Mouse (Mus musculus) forebrain, embryonic 11.5 days (tissue): ENCODE measurements around the gene Serp2. TPM values are rescaled to one million over a fixed set of nuclear protein-coding genes. Genes with fewer than 3 reads are reported as not detected.

Source experiments
- ATAC-seq: fragments of 200-750 bp; cut with Nextera tagmentation; replicated peaks from 2 replicates; pipeline ENCODE4 v1.8.0; 2017; ENCODE audit warnings: moderate TSS enrichment; ENCODE audit not compliant: low FRiP score
- DNase-seq: peaks from one replicate; pipeline ENCODE4 v3.0.0-alpha.2; 2017; ENCODE audit warnings: low spot score
- H3K27ac ChIP-seq: fragments of 300-500 bp; sonication (generic); 2 replicates; pipeline ENCODE4 v1.5.1; 2014; ENCODE audit warnings: low read depth, low read length
- H3K27me3 ChIP-seq: fragments of 300-500 bp; sonication (generic); 2 replicates; pipeline ENCODE4 v1.6.1; 2014; ENCODE audit warnings: mild to moderate bottlenecking, low read length, mixed read lengths; ENCODE audit not compliant: control insufficient read depth, insufficient read depth
- H3K36me3 ChIP-seq: fragments of 300-500 bp; sonication (generic); 2 replicates; pipeline ENCODE4 v1.6.1; 2014; ENCODE audit warnings: mild to moderate bottlenecking, low read length, moderate library complexity, mixed read lengths; ENCODE audit not compliant: control insufficient read depth, insufficient read depth
- H3K4me1 ChIP-seq: fragments of 300-500 bp; sonication (generic); replicated peaks from 2 replicates; pipeline ENCODE4 v1.6.1; 2014; ENCODE audit warnings: low read length, mixed read lengths; ENCODE audit not compliant: control insufficient read depth, insufficient read depth
- H3K4me2 ChIP-seq: fragments of 300-500 bp; sonication (generic); 2 replicates; pipeline ENCODE4 v1.6.1; 2014; ENCODE audit warnings: low read depth, mild to moderate bottlenecking, low read length, moderate library complexity, mixed read lengths; ENCODE audit not compliant: severe bottlenecking
- H3K4me3 ChIP-seq: fragments of 300-500 bp; sonication (generic); 2 replicates; pipeline ENCODE4 v1.5.1; 2014; ENCODE audit warnings: low read depth, low read length
- H3K9ac ChIP-seq: fragments of 300-500 bp; sonication (generic); 2 replicates; pipeline ENCODE4 v1.6.1; 2014; ENCODE audit warnings: low read length
- H3K9me3 ChIP-seq: fragments of 300-500 bp; sonication (generic); 2 replicates; pipeline ENCODE4 v1.6.1; 2016; ENCODE audit warnings: low read length, mixed read lengths; ENCODE audit not compliant: control insufficient read depth
- WGBS: fragments of 180-500 bp; shearing (Covaris S2); extraction: QIAGEN DNeasy Blood & Tissue Kit; methylation state at CpG from one replicate; pipeline ENCODE4 v1.1.7; 2014; 5-methylcytosine and 5-hydroxymethylcytosine counted together
- polyA plus RNA-seq: library from polyadenylated mRNA; unstranded; fragments of >200 nt; fragmentation: Nextera tagmentation; extraction: Ambion mirVana; gene quantifications from 2 replicates; pipeline ENCODE4 v1.2.1, GENCODE M21; 2014

The Serp2 gene
- polyA plus RNA-seq, 1 experiment from 2014 or later, result 33.3 TPM

DNA sequence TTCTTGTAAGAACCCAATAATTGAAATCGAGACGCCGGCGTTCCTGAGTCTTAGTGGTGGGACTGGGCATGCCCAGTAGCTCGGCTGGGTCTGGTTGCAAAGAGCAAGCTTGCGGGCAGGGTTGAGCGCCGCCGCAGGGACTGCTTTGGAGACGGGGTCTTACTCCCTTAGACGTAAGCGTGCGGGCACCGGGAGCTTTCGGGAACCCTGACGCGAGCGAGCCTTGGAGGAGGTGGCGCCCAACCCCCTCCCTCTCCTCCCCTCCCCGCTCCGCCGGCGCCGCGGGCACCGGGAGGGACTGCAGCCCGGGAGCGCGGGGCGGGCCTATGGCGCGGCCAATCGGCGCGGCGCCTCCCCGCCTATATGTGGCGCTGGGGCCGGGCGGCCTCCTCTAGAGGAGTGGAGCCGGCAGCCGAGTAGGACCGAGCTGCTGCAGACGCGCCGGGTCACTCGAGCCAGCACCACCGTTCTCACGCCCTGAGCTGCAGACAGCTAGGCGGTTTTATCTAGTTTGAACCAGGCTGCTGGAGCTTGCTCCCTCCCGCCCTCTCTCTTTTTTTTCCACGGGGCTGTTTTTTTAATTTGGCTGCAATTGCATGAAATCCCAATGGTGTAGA, 52.5 kb downstream of the Serp2 start:
- H3K4me3 ChIP-seq, result peak overlapping the region; percentile 73
- H3K36me3 ChIP-seq, result peaks cover 6% of the 10 kb centered on the region; the same call in 1 of the 2 replicates
- H3K27me3 ChIP-seq, result no peaks in the 10 kb centered on the region
- DNase-seq, result peak; percentile 97
- H3K27ac ChIP-seq, result peak overlapping the region; percentile 100
- peak overlapping the region; percentile 78 for H3K4me2 ChIP-seq
- H3K9ac ChIP-seq, result peak overlapping the region; percentile 99
- ATAC-seq, result peak; percentile 92
- no peaks in the 10 kb centered on the region for H3K9me3 ChIP-seq
- under 1% methylated on average over 46 of the region's 52 CpGs for WGBS
- peaks cover 3% of the 10 kb centered on the region for H3K4me1 ChIP-seq

DNA sequence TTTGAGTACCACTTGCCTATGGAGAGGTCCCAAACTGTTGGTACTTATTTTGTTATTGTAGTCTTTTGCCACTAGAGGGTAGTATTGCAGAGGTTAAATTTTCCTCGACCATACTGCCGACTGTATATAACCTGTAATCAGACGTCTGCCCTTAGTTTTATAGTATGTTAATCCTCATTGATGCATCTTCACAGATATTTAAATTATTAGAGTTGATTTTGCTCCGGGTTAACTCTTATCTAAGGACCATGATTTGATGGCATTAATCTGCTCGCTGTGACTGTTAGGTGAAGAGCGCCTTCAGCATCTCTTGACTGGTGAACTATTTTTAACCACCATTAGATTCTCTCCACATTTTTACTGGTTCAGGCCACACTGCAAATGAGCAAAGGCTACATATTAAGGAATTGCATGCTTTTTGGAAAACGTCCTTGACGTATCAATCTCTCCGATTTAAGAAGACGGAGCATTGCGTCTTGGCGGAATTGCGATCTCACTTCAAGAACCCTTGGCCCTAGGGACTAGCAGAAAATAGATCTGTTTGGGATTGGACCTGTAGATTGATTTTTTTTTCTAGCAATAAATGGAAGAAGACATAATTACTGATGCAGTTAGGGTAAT, 53.3 kb downstream of the Serp2 start:
- ATAC-seq (no peak), DNase-seq (no peak)
- H3K9me3 ChIP-seq, result no peaks in the 10 kb centered on the region
- H3K4me3 ChIP-seq, result peak overlapping the region; percentile 73
- H3K4me2 ChIP-seq, result peak overlapping the region; percentile 78
- peaks cover 3% of the 10 kb centered on the region for H3K4me1 ChIP-seq
- peak overlapping the region; percentile 99; the same call in 1 of the 2 replicates for H3K9ac ChIP-seq
- peak overlapping the region; percentile 100; the same call in 1 of the 2 replicates for H3K27ac ChIP-seq
- WGBS, result 6% methylated on average over 13 of the region's 13 CpGs
- H3K36me3 ChIP-seq, result peaks cover 6% of the 10 kb centered on the region; the same call in 1 of the 2 replicates
- H3K27me3 ChIP-seq, result no peaks in the 10 kb centered on the region

DNA sequence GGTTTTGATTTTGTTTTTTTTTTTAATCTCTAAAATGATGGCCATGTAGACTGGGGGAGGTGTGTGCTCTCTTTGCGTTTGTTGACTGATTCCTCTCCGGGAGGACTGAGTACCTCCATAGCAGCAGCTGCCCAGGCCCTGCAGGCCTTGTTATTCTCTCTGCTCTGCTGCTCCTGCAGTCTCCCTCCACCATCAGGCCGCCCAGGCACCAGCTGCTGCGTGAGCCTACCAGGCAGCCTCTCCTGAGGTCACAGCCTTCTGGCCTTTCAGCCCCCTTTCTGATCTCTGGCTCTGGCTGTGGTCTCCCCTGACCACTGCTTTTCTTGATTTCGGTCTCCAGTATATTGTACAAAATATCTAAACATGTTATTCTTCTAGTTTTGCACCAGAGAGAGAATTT, 56.7 kb downstream of the Serp2 start:
- H3K27ac ChIP-seq, result no peak overlapping the region
- no peak overlapping the region for H3K4me2 ChIP-seq
- H3K36me3 ChIP-seq, result no peaks in the 10 kb centered on the region
- DNase-seq, result no peak
- H3K9me3 ChIP-seq, result no peaks in the 10 kb centered on the region
- WGBS, result 45% methylated on average over 5 of the region's 5 CpGs
- H3K4me1 ChIP-seq, result peaks cover 3% of the 10 kb centered on the region
- no peak overlapping the region for H3K9ac ChIP-seq
- no peak for ATAC-seq
- H3K4me3 ChIP-seq, result no peak overlapping the region
- H3K27me3 ChIP-seq, result no peaks in the 10 kb centered on the region

DNA sequence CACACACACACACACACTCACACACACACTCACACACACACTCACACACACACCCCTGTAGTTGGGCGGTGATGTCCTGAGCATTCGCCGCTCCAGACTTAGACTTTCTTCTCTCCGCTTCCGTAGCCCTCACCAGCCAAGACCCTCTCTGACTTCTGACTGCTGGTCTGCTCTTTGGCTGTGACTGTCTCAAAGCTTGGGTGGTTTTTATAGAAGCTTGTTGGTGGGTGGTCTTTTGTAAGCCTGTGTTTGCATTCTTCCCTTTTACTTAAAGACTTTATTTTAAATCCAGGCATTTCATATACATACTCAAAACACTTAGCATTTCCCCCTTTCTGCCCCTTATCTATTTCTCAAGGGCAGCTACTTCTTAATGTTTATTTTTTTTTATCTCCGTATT, 57.2 kb downstream of the Serp2 start:
- no peaks in the 10 kb centered on the region for H3K27me3 ChIP-seq
- no peaks in the 10 kb centered on the region for H3K36me3 ChIP-seq
- no peak overlapping the region for H3K27ac ChIP-seq
- no peak overlapping the region for H3K9ac ChIP-seq
- WGBS, result 93% methylated on average over 6 of the region's 6 CpGs
- H3K9me3 ChIP-seq, result no peaks in the 10 kb centered on the region
- ATAC-seq (no peak), DNase-seq (no peak)
- H3K4me1 ChIP-seq, result peaks cover 3% of the 10 kb centered on the region
- no peak overlapping the region for H3K4me3 ChIP-seq
- no peak overlapping the region for H3K4me2 ChIP-seq

DNA sequence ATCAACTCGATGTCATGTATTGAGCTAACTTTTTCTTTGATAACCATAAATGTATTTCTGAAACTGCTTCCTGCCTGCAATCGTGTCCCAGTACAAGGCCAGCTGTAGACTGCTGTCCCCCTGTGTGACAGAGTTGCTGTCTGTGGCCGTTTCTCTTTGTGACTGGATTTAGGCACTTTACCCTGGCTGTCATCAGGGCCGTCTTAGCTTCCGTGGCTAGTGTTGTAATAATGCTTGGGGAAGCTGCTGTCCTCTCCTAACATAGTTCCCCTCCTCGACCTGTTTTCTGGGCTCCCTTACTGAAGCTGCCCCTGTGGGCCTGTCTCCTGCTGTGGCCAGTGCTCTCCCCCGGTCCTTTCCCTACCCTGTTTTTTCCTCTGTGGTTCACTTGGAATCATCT, 58.5 kb downstream of the Serp2 start:
- Histone ChIP-seq H3K9me3 (no peaks in the 10 kb centered on the region), H3K4me1 (no peaks in the 10 kb centered on the region; the same call in 1 of the 2 replicates), H3K4me3 (no peak overlapping the region), H3K36me3 (no peaks in the 10 kb centered on the region), H3K4me2 (no peak overlapping the region), H3K27me3 (no peaks in the 10 kb centered on the region), H3K27ac (no peak overlapping the region), H3K9ac (no peak overlapping the region)
- no peak for ATAC-seq
- DNase-seq, result no peak
- 75% methylated on average over 7 of the region's 7 CpGs for WGBS

DNA sequence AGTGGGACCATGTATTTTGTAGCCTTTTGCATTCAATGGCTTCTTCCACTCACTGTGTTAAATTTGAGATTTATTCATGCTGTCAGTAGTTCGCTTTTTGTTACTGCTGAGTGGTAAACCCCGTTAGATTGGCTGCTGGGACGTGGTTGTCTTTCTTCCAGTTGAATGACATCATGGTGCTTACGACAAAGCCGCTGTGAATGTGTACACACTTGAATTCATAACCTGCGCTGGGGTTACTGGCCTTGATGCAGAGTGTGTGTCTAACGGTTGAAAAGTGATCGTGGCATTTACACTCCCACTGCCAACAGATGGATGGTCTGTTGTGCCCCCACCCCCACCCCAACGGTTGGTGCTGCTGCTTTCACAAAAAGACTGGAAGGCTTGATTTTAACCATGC, 59.5 kb downstream of the Serp2 start:
- Histone ChIP-seq H3K27me3 (no peaks in the 10 kb centered on the region), H3K9ac (no peak overlapping the region), H3K9me3 (no peaks in the 10 kb centered on the region), H3K4me3 (no peak overlapping the region), H3K36me3 (no peaks in the 10 kb centered on the region), H3K4me2 (no peak overlapping the region), H3K27ac (no peak overlapping the region), H3K4me1 (no peaks in the 10 kb centered on the region; the same call in 1 of the 2 replicates)
- ATAC-seq, result no peak
- no peak for DNase-seq
- 60% methylated on average over 9 of the region's 9 CpGs for WGBS

DNA sequence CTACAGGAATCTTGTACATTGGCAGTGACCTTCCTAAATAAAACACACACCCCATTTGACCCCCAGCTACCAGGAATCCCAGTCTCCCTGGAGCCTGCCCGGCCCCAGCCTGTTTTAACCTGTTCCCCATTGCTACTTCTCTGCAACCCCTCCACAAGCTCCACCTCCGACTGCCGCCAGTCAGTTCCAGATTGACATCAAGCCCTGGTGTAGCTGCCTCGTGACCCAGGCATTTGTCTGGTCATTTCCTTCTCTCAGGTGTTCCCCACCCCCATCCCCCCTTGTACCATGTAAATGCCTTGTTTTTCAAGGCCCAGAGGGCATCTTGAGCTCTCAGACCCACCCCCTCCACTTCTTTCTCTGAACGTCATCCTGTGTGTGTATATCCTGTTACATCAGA, 61.7 kb downstream of the Serp2 start:
- DNase-seq (no peak), ATAC-seq (no peak)
- Histone ChIP-seq H3K4me3 (no peak overlapping the region), H3K36me3 (no peaks in the 10 kb centered on the region), H3K27ac (no peak overlapping the region), H3K9ac (no peak overlapping the region), H3K4me2 (no peak overlapping the region), H3K9me3 (no peaks in the 10 kb centered on the region), H3K4me1 (no peaks in the 10 kb centered on the region; the same call in 1 of the 2 replicates), H3K27me3 (no peaks in the 10 kb centered on the region)
- WGBS, result 55% methylated on average over 5 of the region's 5 CpGs

DNA sequence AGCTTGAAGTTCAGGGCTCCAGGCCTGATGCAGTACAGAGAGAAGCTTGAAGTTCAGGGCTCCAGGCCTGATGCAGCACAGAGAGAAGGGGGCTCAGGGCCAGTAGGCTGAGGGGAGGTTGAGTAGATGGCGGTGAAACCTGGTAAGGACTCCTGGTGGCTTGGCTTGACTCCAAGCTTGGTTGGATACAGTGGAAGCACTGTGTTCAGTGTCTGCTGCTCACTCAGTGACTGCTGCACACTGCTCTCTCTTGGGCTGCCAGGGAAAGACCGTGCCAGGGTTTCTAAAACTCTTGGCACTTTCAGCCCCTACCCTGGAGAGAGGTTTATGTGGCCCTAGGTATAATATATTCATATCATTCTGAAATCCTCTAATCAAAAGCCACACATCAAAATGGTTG, 67.6 kb downstream of the Serp2 start:
- no peaks in the 10 kb centered on the region for H3K27me3 ChIP-seq
- DNase-seq, result no peak
- no peaks in the 10 kb centered on the region for H3K9me3 ChIP-seq
- H3K9ac ChIP-seq, result no peak overlapping the region
- no peak overlapping the region for H3K4me3 ChIP-seq
- no peak overlapping the region for H3K4me2 ChIP-seq
- 91% methylated on average over 2 of the region's 2 CpGs for WGBS
- H3K27ac ChIP-seq, result no peak overlapping the region
- no peak for ATAC-seq
- no peaks in the 10 kb centered on the region for H3K36me3 ChIP-seq
- H3K4me1 ChIP-seq, result no peaks in the 10 kb centered on the region
